Mouse (Mus musculus) Muller cell, postnatal 12 days (primary cell): Measurements from ENCODE around the gene 4931422A03Rik.
"Not testable (repeated sequence)": the region's sequence is repeated elsewhere in the genome, so short reads cannot be mapped to it uniquely, and the experiment has no call there.

ENCODE experiments used
- DNase-seq: peaks from one replicate; pipeline ENCODE4 v3.0.0-alpha.2; 2015; ENCODE audit errors: inconsistent ontology term

The 4931422A03Rik gene

GRCm38 (mm10) chr2:104028139-104028723 is at the start of gene 4931422A03Rik:
4931422A03Rik (minus strand) TSS chr2:104028361.
- DNase-seq = peak; percentile 10

GRCm38 (mm10) chr2:104069704-104070185 is 41.6 kb upstream of the 4931422A03Rik start, which contains the start of gene Cd59b:
Cd59b (plus strand) TSS chr2:104069849.
- peak; percentile 66 for DNase-seq

GRCm38 (mm10) chr2:104068450-104068849 is 40.3 kb upstream of the 4931422A03Rik start, which contains the start of gene Gm10799:
Gm10799 (minus strand) TSS chr2:104068550.
- DNase-seq = not testable (repeated sequence)

DNA sequence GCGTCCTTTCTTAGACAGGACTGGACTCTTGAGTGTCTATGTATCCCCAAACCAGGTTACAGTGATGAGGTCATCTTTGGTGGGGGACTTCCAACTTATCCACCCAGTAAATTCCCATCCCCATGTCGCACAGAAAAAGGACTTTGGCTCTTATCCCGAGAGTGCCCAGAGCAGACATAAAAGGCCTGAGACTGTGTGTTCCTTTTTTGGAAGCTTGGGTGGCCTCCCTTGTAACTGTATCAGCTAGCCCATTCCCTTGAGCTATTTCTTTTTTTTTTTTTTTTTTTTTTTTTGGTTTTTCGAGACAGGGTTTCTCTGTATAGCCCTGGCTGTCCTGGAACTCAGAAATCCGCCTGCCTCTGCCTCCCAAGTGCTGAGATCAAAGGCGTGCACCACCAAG is 37.4 kb upstream of the 4931422A03Rik start, which contains the start of gene Gm10912:
Gm10912 (plus strand) TSS at position 301 of the 400 bp plus-strand sequence.
- not testable (repeated sequence) for DNase-seq

- DNase-seq = no peak
Measured at GRCm38 (mm10) chr2:104064152-104064551, 36.0 kb upstream of the 4931422A03Rik start.

DNA sequence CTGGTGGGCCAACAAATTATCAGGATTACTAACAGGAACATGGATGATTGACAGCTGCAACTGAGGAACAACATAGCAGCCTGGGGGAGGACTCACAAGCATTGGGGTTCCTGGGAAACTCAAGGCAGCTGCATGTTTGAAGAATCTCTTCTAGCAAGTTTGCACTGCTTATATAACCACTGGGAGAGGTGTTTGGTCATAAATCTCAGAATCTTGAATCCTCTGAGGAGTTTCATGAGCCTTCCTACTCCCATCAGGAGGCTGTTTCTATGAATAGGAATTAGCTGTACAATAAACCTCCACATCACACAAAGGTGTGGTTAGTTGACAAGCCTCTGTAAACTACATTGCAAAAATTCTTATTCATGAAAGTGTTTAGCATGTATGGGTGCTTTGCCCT is 34.5 kb upstream of the 4931422A03Rik start:
- no peak for DNase-seq

DNA sequence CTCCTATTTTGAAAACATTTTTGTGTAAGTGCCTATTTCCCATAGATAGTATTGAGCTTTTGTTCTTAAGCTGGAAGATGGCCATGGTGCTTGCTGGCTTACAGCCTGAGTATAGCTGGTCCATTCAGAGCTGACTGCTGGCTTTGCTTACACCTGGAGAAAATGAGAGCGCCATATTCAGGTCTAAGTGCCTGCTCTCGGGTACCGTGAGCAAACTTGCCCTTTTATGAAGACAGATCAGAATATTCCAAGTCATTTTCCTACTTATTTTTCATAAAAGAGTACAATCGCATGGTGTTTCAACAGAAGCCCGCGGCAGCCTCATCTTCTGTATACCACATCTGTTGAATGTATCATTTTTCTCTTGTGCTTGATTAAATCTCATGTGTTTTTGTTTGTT is 32.8 kb upstream of the 4931422A03Rik start:
- no peak for DNase-seq

DNA sequence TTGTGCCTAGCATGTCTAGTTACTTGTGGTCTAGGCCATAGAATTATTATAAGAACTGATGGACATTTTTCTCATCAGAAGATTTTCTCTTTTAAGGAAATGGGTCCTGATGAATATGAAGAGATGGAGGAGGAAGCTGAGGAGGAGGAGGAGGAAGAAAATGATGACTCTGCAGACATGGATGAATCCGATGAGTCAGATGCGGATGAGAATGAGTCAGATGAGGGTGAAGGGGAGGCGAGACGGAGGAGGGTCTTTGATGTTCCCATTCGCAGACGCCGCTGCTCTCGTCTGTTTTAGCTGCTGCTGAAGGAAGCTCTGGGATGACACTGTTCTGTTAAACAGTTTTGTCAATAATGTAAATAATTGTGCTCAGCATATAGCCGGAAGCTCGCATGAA is 31.6 kb upstream of the 4931422A03Rik start:
- DNase-seq = no peak

- no peak for DNase-seq
Measured at GRCm38 (mm10) chr2:104058954-104059353, 30.8 kb upstream of the 4931422A03Rik start.

- DNase-seq = no peak
Measured at GRCm38 (mm10) chr2:104058381-104058780, 30.2 kb upstream of the 4931422A03Rik start.

DNA sequence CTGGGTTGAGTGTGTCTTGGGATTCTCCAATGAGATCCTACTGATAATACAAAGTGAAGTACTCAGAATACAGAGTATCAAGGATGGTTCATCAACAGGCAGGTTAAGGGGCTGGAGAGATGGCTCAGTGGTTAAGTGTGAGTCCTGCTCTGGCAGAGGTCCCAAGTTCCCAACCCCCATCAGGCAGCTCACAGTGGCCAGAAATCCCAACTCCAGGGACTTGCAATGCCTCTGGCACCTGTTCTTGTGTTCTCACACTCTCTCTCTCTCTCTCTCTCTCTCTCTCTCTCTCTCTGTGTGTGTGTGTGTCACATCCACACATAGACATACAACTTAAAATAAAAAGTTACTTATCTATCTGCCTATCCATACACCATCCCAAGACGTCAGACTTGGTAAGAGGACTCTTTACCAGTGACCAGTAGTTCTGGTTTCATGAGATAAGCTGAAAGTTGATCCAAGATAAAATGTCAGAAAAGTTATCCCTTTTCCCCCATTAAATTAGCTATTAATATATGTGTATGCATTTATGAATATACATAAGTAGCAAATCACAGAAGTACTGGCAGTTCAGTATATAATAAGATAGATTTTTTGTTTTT is 16.4 kb upstream of the 4931422A03Rik start:
- no peak for DNase-seq

DNA sequence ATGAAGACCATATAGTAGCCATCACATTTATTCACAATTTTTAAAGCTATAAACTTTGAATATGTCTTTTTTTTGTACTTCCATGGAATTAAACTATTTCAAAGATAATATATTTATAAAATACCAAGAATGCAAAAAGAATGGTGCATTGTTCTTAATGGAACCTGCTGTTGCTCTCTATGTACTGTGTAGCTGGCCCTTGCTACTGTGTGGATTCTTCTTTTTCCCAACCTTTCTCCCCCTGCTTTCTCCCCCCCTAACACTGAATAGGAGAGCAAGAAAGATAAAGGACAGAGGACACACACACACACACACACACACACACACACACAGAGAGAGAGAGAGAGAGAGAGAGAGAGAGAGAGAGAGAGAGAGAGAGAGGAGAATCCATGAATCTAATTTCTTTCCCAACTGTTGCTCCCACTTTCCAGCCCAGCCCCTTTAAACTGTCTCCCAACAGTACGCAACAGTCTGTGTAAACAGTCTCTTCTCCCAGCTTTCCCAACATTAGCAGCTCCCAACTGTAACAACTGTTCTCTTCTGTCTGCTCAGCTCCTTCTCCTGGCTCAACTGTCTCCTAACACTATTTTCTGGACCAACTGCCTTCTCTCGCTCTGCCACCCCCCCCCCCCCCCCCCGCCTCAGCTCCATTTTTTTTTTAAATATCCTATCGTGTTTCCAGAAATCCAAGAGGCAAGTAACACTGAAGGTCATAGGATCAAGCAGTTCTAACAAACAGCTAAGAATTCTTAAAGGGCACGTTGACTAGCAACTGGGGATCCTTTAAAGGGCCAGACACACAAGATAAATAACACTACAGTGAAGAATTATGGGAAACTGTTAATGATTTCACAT is 15.7 kb upstream of the 4931422A03Rik start:
- DNase-seq = no peak

GRCm38 (mm10) chr2:104042766-104043165 is 14.6 kb upstream of the 4931422A03Rik start:
- DNase-seq = no peak

- DNase-seq = peak; percentile 45
Measured at GRCm38 (mm10) chr2:104041632-104042031, 13.5 kb upstream of the 4931422A03Rik start.

DNA sequence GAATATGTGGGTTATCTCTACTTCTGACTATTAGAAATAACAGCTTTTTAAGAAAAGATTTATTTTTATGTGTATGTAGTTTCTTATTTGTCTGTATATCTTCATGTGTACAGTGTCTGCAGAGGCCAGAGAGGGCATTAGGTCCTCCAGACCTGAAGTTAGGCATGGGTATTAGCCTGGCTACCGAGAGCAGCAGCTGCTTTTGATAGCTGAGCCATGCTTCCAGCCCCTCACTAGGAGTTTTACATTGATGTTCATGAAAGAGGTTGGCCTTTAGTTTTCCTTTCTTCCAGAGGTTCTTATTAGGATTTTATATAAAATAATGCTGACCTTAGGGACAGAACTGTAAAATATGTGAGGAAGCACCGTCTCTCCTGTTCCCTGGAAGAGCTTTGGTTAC is 10.1 kb upstream of the 4931422A03Rik start:
- DNase-seq = no peak

DNA sequence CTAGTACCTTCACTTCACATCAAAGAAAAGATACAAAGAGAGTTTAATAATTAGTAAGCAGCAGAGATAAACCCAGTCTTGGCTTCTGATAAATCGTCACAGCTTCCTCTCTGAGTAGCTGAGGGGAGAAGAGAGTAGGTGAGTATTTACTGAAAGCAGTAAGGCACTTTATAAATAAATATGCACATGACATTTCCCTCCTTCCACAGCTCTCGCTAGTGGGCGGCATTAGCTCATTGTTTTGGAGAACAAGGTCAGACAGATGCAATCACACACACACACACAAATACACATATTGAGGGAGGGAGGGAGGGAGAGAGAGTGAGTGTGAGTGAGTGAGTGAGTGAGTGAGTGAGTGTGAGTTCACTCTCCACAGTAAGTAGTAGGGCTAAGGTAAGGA is 8.2 kb upstream of the 4931422A03Rik start:
- no peak for DNase-seq

- DNase-seq = no peak
Measured at GRCm38 (mm10) chr2:104035595-104035994, 7.4 kb upstream of the 4931422A03Rik start.

- DNase-seq = peak; percentile 78
Measured at GRCm38 (mm10) chr2:104034832-104035472, 6.8 kb upstream of the 4931422A03Rik start.

DNA sequence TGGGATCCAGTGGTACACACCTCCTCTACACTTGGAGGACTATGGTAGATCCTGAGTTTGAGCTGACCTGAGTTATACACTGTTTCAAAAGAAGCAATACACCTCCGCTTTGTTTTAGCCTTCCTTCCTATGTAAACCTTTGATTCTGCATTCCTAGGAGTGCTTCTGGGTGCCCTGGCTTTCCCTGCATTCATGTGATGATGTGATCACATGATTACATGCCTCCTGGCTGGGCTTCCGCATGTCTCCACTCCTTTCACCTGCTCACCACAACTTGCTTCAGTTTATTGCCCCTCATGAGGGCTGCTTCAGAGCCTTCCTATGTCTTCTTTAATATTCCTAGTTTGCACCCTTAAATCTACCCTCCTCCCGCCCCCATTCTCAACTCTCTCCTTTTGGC is 3.9 kb upstream of the 4931422A03Rik start:
- DNase-seq = no peak

- no peak for DNase-seq
Measured at GRCm38 (mm10) chr2:104030381-104030780, 2.2 kb upstream of the 4931422A03Rik start.

DNA sequence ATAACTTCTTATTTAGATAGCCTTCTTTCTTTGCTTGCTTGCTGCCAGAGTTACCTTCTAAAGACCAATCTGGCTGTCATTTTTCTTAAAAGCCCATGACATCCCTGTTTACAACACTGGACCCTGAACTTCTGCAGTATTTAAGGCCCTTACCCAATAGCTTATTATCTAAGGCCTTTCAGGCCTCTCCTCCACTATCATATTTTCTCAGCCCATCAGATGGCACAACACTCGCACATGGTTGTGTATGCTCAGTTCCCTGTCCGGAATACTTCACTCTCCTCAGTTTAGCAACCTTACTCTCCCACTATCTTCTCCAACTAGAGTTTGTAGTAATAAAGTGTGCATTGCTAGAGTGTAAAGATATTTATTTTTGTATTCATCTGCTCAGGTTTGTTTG is 913 bp upstream of the 4931422A03Rik start:
- DNase-seq = no peak
